Mouse (Mus musculus) central nervous system, embryonic 18 days (tissue): ENCODE data around the gene Fcgbp. TPM values are rescaled to one million over a fixed set of nuclear protein-coding genes. Genes with fewer than 3 reads are reported as not detected.

Experiments used
- polyA plus RNA-seq: library from polyadenylated mRNA; depleted of rRNA; stranded (reverse); fragments of >200 nt; gene quantifications from 2 replicates; pipeline ENCODE4 v1.2.3, GENCODE M21; 2012; rRNA removed

Gene Fcgbp
- polyA plus RNA-seq, result 0.43 and 0.49 TPM in 2 replicates

GRCm38 (mm10) chr7:28070531-28071298 is at the start of gene Fcgbp:
Fcgbp (plus strand) TSS chr7:28071236.

GRCm38 (mm10) chr7:28049476-28050409 is 21.3 kb upstream of the Fcgbp start, which contains the start of gene Psmc4:
Psmc4 (minus strand) TSS chr7:28050101.

GRCm38 (mm10) chr7:28129166-28129565 is 58.1 kb downstream of the Fcgbp start, which contains the start of gene 9530053A07Rik:
9530053A07Rik (plus strand) TSS chr7:28129466.

GRCm38 (mm10) chr7:28169489-28170422 is 98.7 kb downstream of the Fcgbp start, which contains the start of gene Fbl:
Fbl (plus strand) TSS chr7:28169710.

Other genes with a start within 250 kb of the Fcgbp start
- gene Zfp59, start 232.6 kb upstream of the Fcgbp start, polyA plus RNA-seq, result 5.9 and 6.2 TPM in 2 replicates
- gene Zfp607a, start 213.7 kb upstream of the Fcgbp start, polyA plus RNA-seq, result 1.1 and 1.2 TPM in 2 replicates
- gene Zfp974, start 141.8 kb upstream of the Fcgbp start, polyA plus RNA-seq, result 8.6 and 9.4 TPM in 2 replicates
- 9.6 and 10.5 TPM in 2 replicates for gene Zfp780b, start 92.1 kb upstream of the Fcgbp start, polyA plus RNA-seq
- gene Zfp850, start 57.1 kb upstream of the Fcgbp start, polyA plus RNA-seq, result 3.4 and 4.5 TPM in 2 replicates
- 228 and 235 TPM in 2 replicates for gene Psmc4, start 21.1 kb upstream of the Fcgbp start, polyA plus RNA-seq
- gene 9530053A07Rik, start 58.2 kb downstream of the Fcgbp start, polyA plus RNA-seq, result 0.03 TPM in 2 replicates
- gene Fbl, start 98.5 kb downstream of the Fcgbp start, polyA plus RNA-seq, result 203 and 219 TPM in 2 replicates
- gene Dyrk1b, start 108.2 kb downstream of the Fcgbp start, polyA plus RNA-seq, result 24.1 and 28.7 TPM in 2 replicates
- gene Eid2, start 196.6 kb downstream of the Fcgbp start, polyA plus RNA-seq, result 78.5 and 79.8 TPM in 2 replicates
- gene Eid2b, start 206.5 kb downstream of the Fcgbp start, polyA plus RNA-seq, result 46.2 and 47.3 TPM in 2 replicates
- 1.9 and 2.3 TPM in 2 replicates for gene Selenov, start 219.9 kb downstream of the Fcgbp start, polyA plus RNA-seq
- gene Dll3, start 231.0 kb downstream of the Fcgbp start, polyA plus RNA-seq, result 13.5 and 13.6 TPM in 2 replicates
- 87.3 and 91.7 TPM in 2 replicates for gene Timm50, start 240.8 kb downstream of the Fcgbp start, polyA plus RNA-seq